Mouse (Mus musculus): ENCODE measurements around the gene Qrich1. TPM values are rescaled to one million over a fixed set of nuclear protein-coding genes. Genes with fewer than 3 reads are reported as not detected.

Qrich1 gene
- total RNA-seq (2021): 10 to 100 TPM; 58.8 to 59.5 TPM
- long read RNA-seq, experiment 1, transcript Qrich1-202 (10 exons, 3,040 nt): major isoform, 6 of 27 reads
- long read RNA-seq, experiment 1, partial matches to known transcripts: 6 of 27 reads
- long read RNA-seq, experiment 1, other reads (novel, unspliced or antisense): 14 of 27 reads
- long read RNA-seq, experiment 2, partial matches to known transcripts: 4 of 24 reads
- long read RNA-seq, experiment 2, other reads (novel, unspliced or antisense): 16 of 24 reads

DNA sequence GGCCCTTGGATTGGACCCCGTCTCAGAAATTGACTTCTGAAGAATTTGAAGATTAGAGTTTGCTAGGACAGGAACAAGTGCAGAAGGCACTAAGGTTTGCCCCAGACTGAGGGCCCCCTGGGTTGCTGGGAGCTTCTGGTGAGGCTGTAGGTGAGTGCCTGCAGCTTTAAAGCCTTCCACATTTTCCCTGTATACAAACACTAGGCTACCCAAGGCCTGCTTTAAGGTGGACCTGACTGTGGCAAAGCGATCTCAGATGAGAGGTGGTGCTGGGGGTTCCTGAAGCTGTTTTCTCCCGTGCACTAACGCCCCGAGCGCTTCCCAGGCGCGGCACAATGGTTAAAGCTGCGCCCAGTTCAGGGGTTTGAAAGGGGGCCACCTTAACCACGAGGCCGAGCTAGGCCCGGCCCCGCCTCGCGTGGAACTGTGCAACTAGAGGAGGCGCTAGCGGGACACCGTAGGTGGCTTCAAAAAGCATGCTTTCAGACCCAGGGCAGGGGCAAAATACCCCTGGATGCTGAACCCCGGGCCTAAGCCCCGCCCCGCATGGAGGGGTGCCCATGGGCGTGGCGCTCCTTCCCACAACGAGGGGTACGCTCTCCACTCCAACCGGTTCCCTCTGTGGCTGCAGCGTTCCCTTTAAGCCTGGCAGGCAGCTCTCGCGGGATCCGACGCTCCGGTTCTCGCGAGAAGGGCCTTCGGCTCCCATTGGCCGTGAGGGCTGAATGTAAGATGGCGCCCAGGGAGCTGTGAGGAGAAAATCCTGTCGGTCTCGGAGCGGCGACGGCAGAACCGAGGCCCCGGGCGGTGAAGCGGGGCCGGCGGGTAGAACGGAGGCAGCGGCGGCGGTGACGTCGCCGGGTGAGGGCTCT, at the start of gene Qrich1:
TSS of gene Qrich1 (plus strand) at position 427 of the 872 bp plus-strand sequence.
- DNase-seq: peak; percentile 93
- intact Hi-C loops (cut with DNase I; ENCODE audit: low total_unique reads): no loop called here

DNA sequence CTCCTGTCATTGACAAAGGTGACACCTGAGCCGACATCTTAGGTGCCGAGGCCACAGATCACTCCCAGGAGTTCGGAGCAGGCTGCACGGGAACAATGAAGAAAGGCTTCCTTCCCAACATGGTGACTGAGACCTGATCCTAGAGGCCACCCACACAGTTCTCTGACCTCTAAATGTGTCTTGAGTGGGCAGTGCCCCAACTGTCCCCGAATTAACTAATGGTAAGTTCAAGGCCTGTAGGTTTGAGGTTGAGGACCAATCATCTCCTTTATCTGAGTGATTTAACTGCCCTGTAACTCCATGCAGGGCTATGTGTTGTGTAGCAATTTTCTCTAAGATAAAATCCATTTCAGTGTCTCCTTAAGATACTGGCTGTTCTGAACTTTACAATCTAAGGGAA, 47.2 kb upstream of the Qrich1 start:
- no peak for DNase-seq
- intact Hi-C loops (cut with DNase I; ENCODE audit: low total_unique reads): no loop called here

DNA sequence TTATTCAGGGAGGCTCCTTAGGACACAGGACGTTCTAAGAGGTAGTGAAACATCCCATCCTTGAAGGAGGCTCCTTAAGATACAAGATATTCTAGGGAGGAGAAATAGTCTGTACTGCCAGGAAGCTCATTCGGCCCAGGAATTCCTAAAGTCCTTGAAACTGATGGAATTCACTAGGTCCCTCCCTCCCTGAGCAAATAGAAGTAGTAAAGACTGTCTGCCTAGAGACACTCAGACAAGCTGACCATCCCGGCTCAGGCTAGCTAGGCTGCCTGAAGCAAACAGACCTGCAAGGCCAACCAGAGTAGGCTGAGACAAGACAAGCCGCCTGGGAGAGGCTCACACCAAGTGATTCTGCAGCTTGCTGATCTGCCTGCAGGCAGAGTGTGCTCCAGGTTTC, 46.8 kb upstream of the Qrich1 start:
- DNase-seq: no peak

DNA sequence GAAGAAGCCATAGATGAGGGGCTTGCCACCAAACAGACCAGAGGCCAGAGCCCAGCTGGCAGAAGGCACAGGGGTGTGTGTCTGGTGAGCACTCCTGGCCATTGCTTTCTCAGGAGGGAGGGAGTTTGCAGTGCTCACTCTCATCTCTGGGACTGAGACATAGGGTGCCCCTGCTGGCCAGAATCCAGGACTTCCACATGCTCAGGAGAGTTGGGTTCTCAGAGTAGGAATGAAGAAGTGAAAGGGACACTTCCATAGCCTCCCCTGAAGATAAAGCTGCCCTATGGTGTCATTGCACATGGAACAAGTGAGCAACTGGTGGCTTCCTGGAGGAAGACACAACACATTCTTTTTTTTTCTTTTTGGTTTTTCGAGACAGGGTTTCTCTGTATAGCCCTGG, 42.1 kb upstream of the Qrich1 start:
- intact Hi-C loops (cut with DNase I; ENCODE audit: low total_unique reads): no loop called here

More for the DNA sequence above, 46.8 kb upstream of the Qrich1 start:
- intact Hi-C loops (cut with DNase I; ENCODE audit: low total_unique reads): no loop called here

DNA sequence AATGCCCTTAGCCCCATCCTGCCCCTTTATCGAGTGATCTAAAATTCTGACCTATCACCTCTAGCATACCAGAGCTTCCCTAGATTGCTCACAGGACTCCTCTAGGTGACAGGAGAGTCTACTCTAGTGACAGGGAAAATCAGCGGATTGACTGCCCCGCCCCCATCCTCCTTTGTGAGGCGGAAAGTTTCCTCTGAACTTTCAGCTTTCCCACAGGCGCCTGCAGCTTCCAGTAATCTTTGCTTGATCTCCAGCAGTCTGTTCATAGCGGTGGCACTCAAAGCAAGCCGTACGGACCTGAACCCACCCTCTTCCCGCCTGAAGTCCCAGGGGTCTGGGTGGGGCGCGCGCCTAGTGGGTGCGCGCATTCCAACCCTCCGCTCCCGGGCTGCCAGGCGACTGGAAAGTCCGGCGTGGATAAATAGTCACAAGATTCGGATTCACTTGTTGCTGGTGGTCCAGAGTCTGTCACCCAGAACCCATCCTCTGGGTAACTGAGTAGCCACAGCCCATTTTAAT, 37.9 kb upstream of the Qrich1 start:
- DNase-seq: peak; percentile 86
- intact Hi-C loops (cut with DNase I; ENCODE audit: low total_unique reads): no loop called here

More for the DNA sequence above, 42.1 kb upstream of the Qrich1 start:
- no peak for DNase-seq

DNA sequence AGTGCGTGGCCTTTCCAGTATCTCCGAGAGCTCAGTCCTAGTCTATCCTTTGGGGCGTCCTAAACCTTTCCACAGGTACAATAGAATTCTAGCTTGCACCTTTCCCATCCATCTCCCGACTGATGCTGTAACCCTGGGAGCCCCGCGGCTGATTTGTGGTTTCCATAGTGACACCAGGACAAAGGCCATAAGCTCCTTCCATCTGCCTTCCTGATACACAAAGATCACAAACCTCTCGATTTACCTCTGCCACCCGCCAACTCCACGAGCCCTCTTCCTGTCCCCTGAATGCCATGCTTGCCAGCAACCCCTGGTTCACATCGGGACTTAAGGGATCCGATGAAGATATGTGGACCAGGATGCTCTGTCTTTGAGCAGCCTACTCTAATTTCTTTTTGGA, 37.4 kb upstream of the Qrich1 start:
- DNase-seq: no peak
- intact Hi-C loops (cut with DNase I; ENCODE audit: low total_unique reads): no loop called here

DNA sequence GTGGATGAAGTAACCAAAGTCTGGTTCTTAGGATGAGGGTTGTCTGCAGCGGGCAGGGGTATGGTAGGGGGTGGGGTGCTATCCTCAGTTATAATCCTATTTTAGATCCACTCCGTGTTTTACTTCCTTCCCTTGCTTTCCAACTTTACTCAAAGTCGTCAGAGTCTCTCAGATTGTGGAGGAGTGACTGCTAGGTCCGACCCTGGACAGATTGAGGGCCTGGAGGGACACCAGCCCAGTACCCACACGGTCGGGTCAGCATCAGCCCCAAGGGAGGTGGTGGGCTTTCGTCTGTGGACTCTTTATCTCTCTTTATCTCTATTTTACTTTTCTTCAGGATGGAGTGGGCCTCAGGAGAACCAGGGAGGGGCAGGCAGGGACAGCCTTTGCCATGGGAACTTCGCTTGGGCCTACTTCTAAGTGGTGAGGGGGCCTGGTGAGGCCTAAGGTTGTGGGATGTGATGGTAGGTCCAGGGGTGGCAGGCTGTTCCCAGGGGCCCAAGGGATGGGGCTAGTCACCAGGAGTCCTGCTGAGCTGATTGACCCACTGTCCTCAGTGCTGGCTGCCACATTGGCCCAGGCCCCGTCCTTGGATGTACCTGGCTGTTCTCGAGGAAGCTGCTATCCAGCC, 36.8 kb upstream of the Qrich1 start, which contains the start of gene Lamb2:
TSS of gene Lamb2 (plus strand) at position 16 of the 631 bp plus-strand sequence.
- no peak for DNase-seq
- intact Hi-C loops (cut with DNase I; ENCODE audit: low total_unique reads): no loop called here

DNA sequence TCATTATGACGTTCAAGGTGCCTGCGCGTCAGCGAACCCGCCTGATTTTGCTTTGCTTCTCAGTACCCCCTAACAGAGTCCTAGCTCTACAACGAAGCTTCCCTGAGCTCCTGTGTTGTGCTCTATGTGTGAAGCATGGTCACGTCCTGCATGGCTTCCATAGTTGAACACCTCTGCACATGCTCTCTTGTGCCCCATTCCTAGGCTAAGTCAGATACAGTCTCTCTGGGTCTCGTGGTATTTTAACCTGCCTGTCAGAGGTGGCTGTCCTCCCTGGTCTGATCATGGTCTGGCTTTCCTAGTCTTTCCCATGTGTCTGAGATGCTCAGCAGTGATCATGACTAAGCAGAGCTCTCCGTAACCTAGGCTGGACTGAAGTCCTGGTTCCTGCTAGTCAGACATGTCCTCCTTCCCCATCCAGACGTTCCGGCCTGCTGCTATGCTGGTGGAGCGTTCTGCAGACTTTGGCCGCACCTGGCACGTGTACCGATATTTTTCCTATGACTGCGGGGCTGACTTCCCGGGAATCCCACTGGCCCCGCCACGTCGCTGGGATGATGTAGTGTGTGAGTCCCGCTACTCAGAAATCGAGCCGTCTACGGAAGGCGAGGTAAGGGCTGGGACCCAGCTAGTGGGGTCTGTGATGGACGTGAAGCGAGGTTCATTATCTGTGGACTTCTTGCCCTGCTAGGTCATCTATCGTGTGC, 35.6 kb upstream of the Qrich1 start:
- DNase-seq: no peak
- intact Hi-C loops (cut with DNase I; ENCODE audit: low total_unique reads): no loop called here

DNA sequence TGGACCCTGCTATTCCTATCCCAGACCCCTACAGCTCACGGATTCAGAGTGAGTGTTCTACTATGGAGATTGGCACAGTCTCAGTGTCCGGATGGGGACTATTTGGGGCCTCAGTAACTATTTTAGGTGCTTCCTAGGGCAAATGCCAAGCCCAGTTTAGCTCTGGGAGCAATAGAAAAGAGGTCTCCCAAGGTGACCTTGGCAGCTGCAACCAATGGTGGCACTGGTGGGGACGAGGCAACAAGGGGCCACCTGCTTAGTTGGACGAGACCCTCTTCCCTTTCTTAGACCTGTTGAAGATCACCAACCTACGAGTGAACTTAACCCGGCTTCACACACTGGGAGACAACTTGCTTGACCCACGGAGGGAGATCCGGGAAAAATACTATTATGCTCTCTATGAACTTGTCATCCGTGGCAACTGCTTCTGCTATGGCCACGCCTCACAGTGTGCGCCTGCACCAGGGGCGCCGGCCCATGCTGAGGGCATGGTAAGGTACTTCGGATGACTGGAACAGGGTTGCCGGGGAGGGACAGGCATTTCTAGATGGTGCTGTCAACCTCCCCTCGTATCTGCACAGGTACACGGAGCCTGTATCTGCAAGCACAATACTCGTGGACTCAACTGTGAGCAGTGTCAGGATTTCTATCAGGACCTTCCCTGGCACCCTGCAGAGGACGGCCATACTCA, 34.9 kb upstream of the Qrich1 start:
- no peak for DNase-seq
- intact Hi-C loops (cut with DNase I; ENCODE audit: low total_unique reads): no loop called here

DNA sequence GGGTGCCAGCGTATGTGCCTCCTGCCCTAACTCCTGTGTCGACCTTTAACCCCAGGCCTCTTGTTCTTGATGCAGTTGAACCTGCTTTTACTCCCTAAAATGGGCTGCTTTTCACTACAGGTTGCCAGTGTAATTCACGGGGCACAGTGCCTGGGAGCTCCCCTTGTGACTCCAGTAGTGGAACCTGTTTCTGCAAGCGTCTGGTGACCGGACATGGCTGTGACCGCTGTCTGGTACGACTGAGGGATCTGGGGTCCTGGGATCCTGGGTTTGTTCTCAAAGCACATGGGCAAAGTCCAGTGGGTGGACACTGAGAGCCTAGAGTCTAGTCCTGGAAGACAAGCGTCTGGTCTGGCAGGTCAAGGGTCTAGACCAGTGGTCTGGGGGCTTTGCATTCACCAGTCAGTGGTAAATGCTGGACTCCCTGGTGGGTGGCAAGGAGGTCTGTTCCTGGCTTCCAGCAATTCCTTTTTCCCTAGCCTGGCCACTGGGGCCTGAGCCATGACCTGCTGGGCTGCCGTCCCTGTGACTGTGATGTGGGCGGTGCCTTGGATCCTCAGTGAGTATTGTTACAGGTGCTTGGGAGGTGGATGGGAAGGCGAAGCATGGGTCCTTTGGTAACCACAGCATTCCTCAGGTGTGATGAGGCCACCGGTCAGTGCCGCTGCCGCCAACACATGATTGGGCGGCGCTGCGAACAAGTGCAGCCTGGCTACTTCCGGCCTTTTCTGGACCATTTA, 33.4 kb upstream of the Qrich1 start:
- intact Hi-C loops (cut with DNase I; ENCODE audit: low total_unique reads): no loop called here
- DNase-seq: no peak

DNA sequence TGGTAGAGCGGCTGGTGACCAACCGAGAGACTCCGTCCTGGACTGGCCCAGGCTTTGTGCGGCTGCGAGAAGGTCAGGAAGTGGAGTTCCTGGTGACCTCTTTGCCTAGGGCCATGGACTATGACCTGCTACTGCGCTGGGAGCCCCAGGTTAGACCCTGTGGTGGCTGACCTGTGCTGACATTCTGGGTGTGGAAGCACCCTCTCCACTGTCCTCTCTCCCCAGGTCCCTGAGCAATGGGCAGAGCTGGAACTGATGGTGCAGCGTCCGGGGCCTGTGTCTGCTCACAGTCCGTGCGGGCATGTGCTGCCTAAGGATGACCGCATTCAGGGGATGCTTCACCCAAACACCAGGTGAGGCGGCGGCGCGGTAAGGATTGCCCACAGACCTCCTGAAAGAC, 32.6 kb upstream of the Qrich1 start:
- intact Hi-C loops (cut with DNase I; ENCODE audit: low total_unique reads): no loop called here
- no peak for DNase-seq

DNA sequence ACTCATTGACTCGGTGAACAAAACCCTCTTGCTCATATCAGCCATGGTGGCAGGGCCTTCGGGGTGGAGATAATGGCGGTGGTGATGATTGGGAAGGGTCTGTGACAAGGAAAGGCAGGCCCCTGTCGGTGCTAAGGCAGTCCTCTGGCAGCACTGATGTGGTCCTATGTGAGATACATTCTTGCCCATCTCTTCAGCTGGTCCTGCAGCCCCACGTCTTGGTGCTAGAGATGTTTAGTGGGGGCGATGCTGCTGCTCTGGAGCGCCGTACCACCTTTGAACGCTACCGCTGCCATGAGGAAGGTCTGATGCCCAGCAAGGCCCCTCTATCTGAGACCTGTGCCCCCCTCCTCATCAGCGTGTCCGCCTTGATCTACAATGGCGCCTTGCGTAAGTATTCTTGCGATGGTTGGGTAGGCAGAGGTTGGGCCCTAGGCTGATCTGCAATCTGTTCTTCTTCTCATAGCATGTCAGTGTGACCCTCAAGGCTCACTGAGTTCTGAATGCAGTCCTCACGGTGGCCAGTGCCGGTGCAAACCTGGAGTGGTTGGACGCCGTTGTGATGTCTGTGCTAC, 31.2 kb upstream of the Qrich1 start:
- no peak for DNase-seq
- intact Hi-C loops (cut with DNase I; ENCODE audit: low total_unique reads): no loop called here

DNA sequence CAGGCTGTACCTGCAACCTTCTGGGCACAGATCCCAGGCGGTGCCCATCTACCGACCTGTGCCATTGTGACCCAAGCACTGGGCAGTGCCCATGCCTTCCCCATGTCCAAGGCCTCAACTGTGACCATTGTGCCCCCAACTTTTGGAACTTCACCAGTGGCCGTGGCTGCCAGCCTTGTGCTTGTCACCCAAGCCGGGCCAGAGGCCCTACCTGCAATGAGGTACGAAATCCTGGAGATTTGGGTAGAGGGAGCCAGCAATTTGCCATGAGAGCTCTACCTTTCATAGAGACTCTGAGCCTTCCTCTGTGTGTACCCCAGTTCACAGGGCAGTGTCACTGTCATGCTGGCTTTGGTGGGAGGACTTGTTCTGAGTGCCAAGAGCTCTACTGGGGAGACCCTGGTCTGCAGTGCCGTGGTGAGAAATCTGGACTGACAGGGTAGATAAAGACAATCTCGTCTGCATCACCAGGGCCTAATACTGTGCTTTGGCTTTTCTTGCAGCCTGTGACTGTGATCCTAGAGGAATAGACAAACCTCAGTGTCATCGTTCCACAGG, 29.6 kb upstream of the Qrich1 start:
- no peak for DNase-seq
- intact Hi-C loops (cut with DNase I; ENCODE audit: low total_unique reads): no loop called here

DNA sequence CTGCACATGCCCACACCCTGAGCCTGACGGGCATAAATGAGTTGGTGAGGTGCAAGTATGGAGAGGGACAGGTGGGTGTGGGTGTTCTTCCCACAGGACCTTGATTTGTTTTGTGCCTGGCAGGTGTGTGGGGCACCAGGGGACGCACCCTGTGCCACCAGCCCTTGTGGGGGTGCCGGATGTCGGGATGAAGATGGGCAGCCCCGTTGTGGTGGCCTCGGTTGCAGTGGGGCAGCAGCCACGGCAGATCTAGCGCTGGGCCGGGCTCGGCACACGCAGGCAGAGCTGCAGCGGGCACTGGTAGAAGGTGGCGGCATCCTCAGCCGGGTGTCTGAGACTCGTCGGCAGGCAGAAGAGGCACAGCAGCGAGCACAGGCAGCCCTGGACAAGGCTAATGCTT, 28.2 kb upstream of the Qrich1 start:
- DNase-seq: no peak
- intact Hi-C loops (cut with DNase I; ENCODE audit: low total_unique reads): no loop called here

DNA sequence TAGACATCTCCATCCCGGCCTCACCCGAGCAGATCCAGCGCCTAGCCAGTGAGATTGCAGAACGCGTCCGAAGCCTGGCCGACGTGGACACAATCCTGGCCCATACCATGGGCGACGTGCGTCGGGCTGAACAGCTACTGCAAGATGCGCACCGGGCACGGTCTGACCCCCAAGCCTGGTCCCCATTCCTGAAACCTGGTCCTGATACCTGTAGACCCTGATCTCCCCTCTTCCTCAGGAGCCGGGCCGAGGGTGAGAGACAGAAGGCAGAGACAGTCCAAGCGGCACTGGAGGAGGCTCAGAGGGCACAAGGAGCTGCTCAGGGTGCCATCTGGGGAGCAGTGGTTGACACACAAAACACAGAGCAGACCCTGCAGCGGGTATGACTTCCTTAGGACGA, 27.4 kb upstream of the Qrich1 start:
- no peak for DNase-seq
- intact Hi-C loops (cut with DNase I; ENCODE audit: low total_unique reads): no loop called here

DNA sequence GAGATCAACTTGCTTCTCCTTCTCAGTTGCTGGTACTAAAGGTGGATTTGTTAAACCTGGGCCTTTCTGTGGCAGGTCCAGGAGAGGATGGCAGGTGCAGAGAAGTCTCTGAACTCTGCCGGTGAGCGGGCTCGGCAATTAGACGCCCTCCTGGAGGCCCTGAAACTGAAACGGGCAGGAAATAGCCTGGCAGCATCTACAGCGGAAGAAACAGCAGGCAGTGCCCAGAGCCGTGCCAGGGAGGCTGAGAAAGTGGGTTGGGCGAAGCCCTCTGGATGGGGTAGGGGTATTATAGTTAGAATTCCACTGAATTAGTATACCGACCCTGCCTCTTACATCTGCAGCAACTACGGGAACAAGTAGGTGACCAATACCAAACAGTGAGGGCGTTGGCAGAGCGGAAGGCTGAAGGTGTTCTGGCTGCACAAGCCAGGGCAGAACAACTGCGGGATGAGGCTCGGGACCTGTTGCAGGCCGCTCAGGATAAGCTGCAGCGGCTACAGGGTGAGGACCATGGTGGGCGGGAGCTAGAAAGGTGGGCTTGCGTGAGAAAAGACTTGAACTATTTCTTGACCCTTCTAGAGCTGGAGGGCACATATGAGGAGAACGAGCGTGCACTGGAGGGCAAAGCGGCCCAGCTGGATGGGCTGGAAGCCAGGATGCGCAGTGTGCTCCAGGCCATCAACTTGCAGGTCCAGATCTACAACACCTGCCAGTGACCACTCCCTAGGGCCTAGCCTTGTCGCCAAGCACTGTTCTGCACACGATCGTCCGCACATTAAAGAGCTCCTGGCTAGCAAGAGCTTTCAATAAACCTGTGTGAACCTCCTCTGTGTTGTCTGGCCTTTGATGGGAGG, 26.7 kb upstream of the Qrich1 start:
- intact Hi-C loops (cut with DNase I; ENCODE audit: low total_unique reads): no loop called here
- DNase-seq: no peak
